Mouse (Mus musculus) hindbrain, embryonic 13.5 days (tissue): ENCODE results near the gene Aak1. TPM values are rescaled to one million over a fixed set of nuclear protein-coding genes. Genes with fewer than 3 reads are reported as not detected.
"Not testable (repeated sequence)": the region's sequence is repeated elsewhere in the genome, so short reads cannot be mapped to it uniquely, and the experiment has no call there.

Experiments used
- ATAC-seq: fragments of 200-750 bp; cut with Nextera tagmentation; 2 replicates; pipeline ENCODE4 v1.8.0; 2017; ENCODE audit warnings: moderate TSS enrichment; ENCODE audit not compliant: low FRiP score
- H3K27ac ChIP-seq: fragments of 300-500 bp; sonication (generic); 2 replicates; pipeline ENCODE4 v1.5.1; 2015; ENCODE audit warnings: inconsistent platforms, mild to moderate bottlenecking, moderate library complexity
- H3K27me3 ChIP-seq: fragments of 300-500 bp; sonication (generic); 2 replicates; pipeline ENCODE4 v1.6.1; 2015; ENCODE audit warnings: mild to moderate bottlenecking, inconsistent platforms
- H3K36me3 ChIP-seq: fragments of 300-500 bp; sonication (generic); 2 replicates; pipeline ENCODE4 v1.6.1; 2015; ENCODE audit warnings: mild to moderate bottlenecking, inconsistent platforms
- H3K4me1 ChIP-seq: fragments of 300-500 bp; sonication (generic); replicated peaks from 2 replicates; pipeline ENCODE4 v1.6.1; 2015; ENCODE audit warnings: inconsistent platforms
- H3K4me2 ChIP-seq: fragments of 300-500 bp; sonication (generic); 2 replicates; pipeline ENCODE4 v1.6.1; 2015; ENCODE audit warnings: inconsistent platforms, mild to moderate bottlenecking, moderate library complexity
- H3K4me3 ChIP-seq: fragments of 300-500 bp; sonication (generic); 2 replicates; pipeline ENCODE4 v1.5.1; 2015; ENCODE audit warnings: mild to moderate bottlenecking, inconsistent platforms
- H3K9ac ChIP-seq: fragments of 300-500 bp; sonication (generic); 2 replicates; pipeline ENCODE4 v1.6.1; 2015; ENCODE audit warnings: mild to moderate bottlenecking, inconsistent platforms
- H3K9me3 ChIP-seq: fragments of 300-500 bp; sonication (generic); 2 replicates; pipeline ENCODE4 v1.6.1; 2016; ENCODE audit warnings: inconsistent platforms
- WGBS: fragments of 180-500 bp; shearing (Covaris S2); methylation state at CpG from one replicate; pipeline ENCODE4 v1.1.7; 2015; 5-methylcytosine and 5-hydroxymethylcytosine counted together
- polyA plus RNA-seq: library from polyadenylated mRNA; unstranded; fragments of >200 nt; fragmentation: Nextera tagmentation; extraction: Ambion mirVana; gene quantifications from 2 replicates; pipeline ENCODE4 v1.2.1, GENCODE M21; 2015

Aak1 gene
- polyA plus RNA-seq, 1 experiment from 2014 or later: 34.5 TPM

GRCm38 (mm10) chr6:86874711-86875375 is 25.5 kb downstream of the Aak1 start:
- Histone ChIP-seq H3K36me3 (peaks cover 6% of the 10 kb centered on the region; the same call in 1 of the 2 replicates), H3K27me3 (no peaks in the 10 kb centered on the region), H3K4me2 (no peak overlapping the region), H3K4me1 (peaks cover 7% of the 10 kb centered on the region; the same call in 1 of the 2 replicates), H3K9ac (no peak overlapping the region), H3K27ac (no peak overlapping the region), H3K9me3 (no peaks in the 10 kb centered on the region), H3K4me3 (no peak overlapping the region)
- ATAC-seq: no peak
- WGBS: 85% methylated on average over 6 of the region's 6 CpGs

- Histone ChIP-seq H3K27me3 (no peaks in the 10 kb centered on the region), H3K9me3 (no peaks in the 10 kb centered on the region), H3K4me3 (no peak overlapping the region), H3K4me1 (peaks cover 7% of the 10 kb centered on the region; the same call in 1 of the 2 replicates), H3K9ac (no peak overlapping the region), H3K36me3 (no peaks in the 10 kb centered on the region), H3K27ac (no peak overlapping the region), H3K4me2 (no peak overlapping the region)
- WGBS: 0% methylated on average over 1 of the region's 1 CpGs
- no peak for ATAC-seq
These were observed 27.1 kb downstream of the Aak1 start for GRCm38 (mm10) chr6:86876451-86876850.

GRCm38 (mm10) chr6:86878656-86879055 is 29.3 kb downstream of the Aak1 start:
- not testable (repeated sequence) for H3K27ac ChIP-seq, ATAC-seq, H3K27me3 ChIP-seq, H3K4me1 ChIP-seq, H3K9me3 ChIP-seq, H3K36me3 ChIP-seq, H3K4me2 ChIP-seq, H3K9ac ChIP-seq, H3K4me3 ChIP-seq
- WGBS: 78% methylated on average over 3 of the region's 3 CpGs

GRCm38 (mm10) chr6:86879314-86879713 is 30.0 kb downstream of the Aak1 start:
- Histone ChIP-seq H3K9me3 (no peaks in the 10 kb centered on the region), H3K9ac (no peak overlapping the region), H3K4me2 (no peak overlapping the region), H3K27me3 (no peaks in the 10 kb centered on the region), H3K36me3 (no peaks in the 10 kb centered on the region), H3K27ac (no peak overlapping the region), H3K4me1 (peaks cover 7% of the 10 kb centered on the region; the same call in 1 of the 2 replicates), H3K4me3 (no peak overlapping the region)
- 94% methylated on average over 4 of the region's 4 CpGs for WGBS
- ATAC-seq: no peak

- Histone ChIP-seq H3K4me1 (peaks cover 5% of the 10 kb centered on the region; the same call in 1 of the 2 replicates), H3K9me3 (no peaks in the 10 kb centered on the region), H3K27me3 (no peaks in the 10 kb centered on the region), H3K9ac (no peak overlapping the region), H3K27ac (no peak overlapping the region), H3K36me3 (no peaks in the 10 kb centered on the region), H3K4me2 (no peak overlapping the region), H3K4me3 (no peak overlapping the region)
- ATAC-seq: no peak
- 90% methylated on average over 2 of the region's 2 CpGs for WGBS
These were observed 34.9 kb downstream of the Aak1 start for GRCm38 (mm10) chr6:86884230-86884629.

GRCm38 (mm10) chr6:86884746-86885145 is 35.4 kb downstream of the Aak1 start:
- no peak overlapping the region for H3K4me3 ChIP-seq
- H3K27ac ChIP-seq: no peak overlapping the region
- no peaks in the 10 kb centered on the region for H3K9me3 ChIP-seq
- peaks cover 5% of the 10 kb centered on the region; the same call in 1 of the 2 replicates for H3K4me1 ChIP-seq
- 88% methylated on average over 6 of the region's 6 CpGs for WGBS
- no peak overlapping the region for H3K9ac ChIP-seq
- H3K4me2 ChIP-seq: no peak overlapping the region
- no peaks in the 10 kb centered on the region for H3K36me3 ChIP-seq
- no peak for ATAC-seq
- no peaks in the 10 kb centered on the region for H3K27me3 ChIP-seq

GRCm38 (mm10) chr6:86885816-86886529 is 36.7 kb downstream of the Aak1 start:
- Histone ChIP-seq H3K4me2 (no peak overlapping the region), H3K4me3 (no peak overlapping the region), H3K9me3 (no peaks in the 10 kb centered on the region), H3K27me3 (no peaks in the 10 kb centered on the region), H3K36me3 (no peaks in the 10 kb centered on the region), H3K27ac (no peak overlapping the region), H3K9ac (no peak overlapping the region), H3K4me1 (peaks cover 5% of the 10 kb centered on the region; the same call in 1 of the 2 replicates)
- no peak for ATAC-seq
- WGBS: 86% methylated on average over 6 of the region's 6 CpGs

- H3K9ac ChIP-seq: no peak overlapping the region
- H3K36me3 ChIP-seq: no peaks in the 10 kb centered on the region
- no peak overlapping the region for H3K4me2 ChIP-seq
- ATAC-seq: no peak
- no peaks in the 10 kb centered on the region for H3K9me3 ChIP-seq
- H3K27ac ChIP-seq: no peak overlapping the region
- no peak overlapping the region for H3K4me3 ChIP-seq
- peaks cover 5% of the 10 kb centered on the region; the same call in 1 of the 2 replicates for H3K4me1 ChIP-seq
- 72% methylated on average over 4 of the region's 4 CpGs for WGBS
- H3K27me3 ChIP-seq: no peaks in the 10 kb centered on the region
These were observed 37.5 kb downstream of the Aak1 start for GRCm38 (mm10) chr6:86886803-86887202.

- 94% methylated on average over 6 of the region's 6 CpGs for WGBS
- Histone ChIP-seq H3K4me2 (no peak overlapping the region), H3K27ac (no peak overlapping the region), H3K4me3 (no peak overlapping the region), H3K36me3 (no peaks in the 10 kb centered on the region), H3K4me1 (no peaks in the 10 kb centered on the region), H3K27me3 (no peaks in the 10 kb centered on the region), H3K9ac (no peak overlapping the region), H3K9me3 (no peaks in the 10 kb centered on the region)
- no peak for ATAC-seq
These were observed 48.2 kb downstream of the Aak1 start for GRCm38 (mm10) chr6:86897520-86897919.

- no peaks in the 10 kb centered on the region for H3K36me3 ChIP-seq
- 75% methylated on average over 3 of the region's 3 CpGs for WGBS
These were observed 49.7 kb downstream of the Aak1 start for GRCm38 (mm10) chr6:86899053-86899452.

GRCm38 (mm10) chr6:86899965-86900364 is 50.6 kb downstream of the Aak1 start:
- Histone ChIP-seq H3K9me3 (no peaks in the 10 kb centered on the region), H3K4me2 (no peak overlapping the region), H3K4me3 (no peak overlapping the region), H3K27ac (no peak overlapping the region), H3K9ac (no peak overlapping the region), H3K36me3 (no peaks in the 10 kb centered on the region), H3K4me1 (no peaks in the 10 kb centered on the region), H3K27me3 (no peaks in the 10 kb centered on the region)
- no peak for ATAC-seq
- WGBS: 92% methylated on average over 3 of the region's 3 CpGs

More at GRCm38 (mm10) chr6:86899053-86899452, 49.7 kb downstream of the Aak1 start:
- H3K27ac ChIP-seq: peak overlapping the region; percentile 10; the same call in 1 of the 2 replicates
- H3K27me3 ChIP-seq: no peaks in the 10 kb centered on the region
- no peaks in the 10 kb centered on the region for H3K9me3 ChIP-seq
- H3K9ac ChIP-seq: no peak overlapping the region
- ATAC-seq: no peak
- H3K4me2 ChIP-seq: no peak overlapping the region
- H3K4me1 ChIP-seq: no peaks in the 10 kb centered on the region
- H3K4me3 ChIP-seq: no peak overlapping the region

- Histone ChIP-seq H3K4me3 (no peak overlapping the region), H3K36me3 (no peaks in the 10 kb centered on the region), H3K27ac (no peak overlapping the region), H3K9ac (no peak overlapping the region), H3K4me2 (no peak overlapping the region), H3K9me3 (no peaks in the 10 kb centered on the region), H3K4me1 (no peaks in the 10 kb centered on the region), H3K27me3 (no peaks in the 10 kb centered on the region)
- 93% methylated on average over 3 of the region's 3 CpGs for WGBS
- ATAC-seq: no peak
These were observed 51.2 kb downstream of the Aak1 start for GRCm38 (mm10) chr6:86900546-86900945.

GRCm38 (mm10) chr6:86905500-86905899 is 56.2 kb downstream of the Aak1 start:
- Histone ChIP-seq H3K9ac (no peak overlapping the region), H3K9me3 (no peaks in the 10 kb centered on the region), H3K27me3 (no peaks in the 10 kb centered on the region), H3K27ac (no peak overlapping the region), H3K4me1 (no peaks in the 10 kb centered on the region), H3K36me3 (no peaks in the 10 kb centered on the region), H3K4me3 (no peak overlapping the region), H3K4me2 (no peak overlapping the region)
- 82% methylated on average over 2 of the region's 2 CpGs for WGBS
- ATAC-seq: no peak
